Mouse (Mus musculus) cerebellum, postnatal 4 days (tissue): ENCODE results near the gene Bach2.

Source experiments
- DNase-seq, 2 experiments: peaks; one replicate each; pipeline ENCODE4 v3.0.0; 2022; ENCODE audit warnings: low spot score in 2 of 2, mixed read lengths in 1 of 2

The Bach2 gene

DNA sequence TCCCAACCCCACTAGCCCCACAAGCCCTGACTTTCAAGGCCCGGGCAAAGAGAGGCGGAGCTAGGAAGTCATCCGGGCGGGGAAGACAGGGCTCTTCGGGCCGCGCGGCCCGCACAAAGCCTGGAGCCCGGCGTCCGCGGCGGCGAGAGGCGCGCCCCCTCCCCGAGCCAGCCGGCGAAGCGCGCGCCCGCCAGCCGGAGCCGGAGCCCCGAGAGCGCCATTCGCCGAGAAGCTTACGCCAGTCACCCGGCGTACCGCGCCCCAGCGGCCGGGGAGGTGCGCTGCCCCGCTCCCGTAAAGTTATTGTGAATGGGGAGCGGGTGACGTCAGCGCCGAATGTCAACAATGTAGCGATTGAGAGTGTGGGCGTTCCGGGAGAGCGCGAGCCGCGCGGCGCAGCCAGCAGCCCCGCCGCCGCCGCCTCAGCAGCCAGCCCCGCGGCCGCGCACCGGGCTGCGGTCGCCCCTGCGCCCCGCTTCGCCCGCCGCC lies at the start of gene Bach2:
TSS of gene Bach2 (plus strand) at position 439 of the 489 bp plus-strand sequence.
- DNase-seq, result peak; percentile 82 to 87

DNA sequence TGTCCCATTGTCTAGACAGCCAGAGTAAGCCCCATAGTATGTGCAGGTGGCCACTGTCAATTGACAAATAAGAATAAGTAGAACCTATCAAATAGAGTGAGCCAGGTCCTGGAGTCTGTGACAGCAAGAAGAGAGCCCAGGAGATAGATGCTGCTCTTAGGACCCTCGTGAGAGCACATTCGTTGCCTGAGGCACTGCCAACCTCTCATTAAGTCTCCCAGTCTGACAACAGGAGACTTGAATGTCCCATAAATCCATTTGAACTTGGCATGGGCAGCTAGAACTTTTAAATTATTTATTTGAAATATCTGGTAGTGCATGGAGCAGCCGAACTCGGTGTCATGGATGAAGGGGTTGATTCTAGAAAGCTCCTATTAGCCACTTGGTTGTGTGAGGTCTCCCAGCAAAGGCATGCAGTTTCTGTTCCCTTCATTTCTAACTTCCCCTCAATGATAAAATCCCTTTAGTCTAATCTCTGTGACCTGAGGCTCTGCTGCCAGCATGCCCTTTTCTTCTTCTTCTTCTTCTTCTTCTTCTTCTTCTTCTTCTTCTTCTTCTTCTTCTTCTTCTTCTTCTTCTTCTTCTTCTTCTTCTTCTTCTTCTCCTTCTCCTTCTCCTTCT lies 49.1 kb upstream of the Bach2 start:
- no peak for DNase-seq

DNA sequence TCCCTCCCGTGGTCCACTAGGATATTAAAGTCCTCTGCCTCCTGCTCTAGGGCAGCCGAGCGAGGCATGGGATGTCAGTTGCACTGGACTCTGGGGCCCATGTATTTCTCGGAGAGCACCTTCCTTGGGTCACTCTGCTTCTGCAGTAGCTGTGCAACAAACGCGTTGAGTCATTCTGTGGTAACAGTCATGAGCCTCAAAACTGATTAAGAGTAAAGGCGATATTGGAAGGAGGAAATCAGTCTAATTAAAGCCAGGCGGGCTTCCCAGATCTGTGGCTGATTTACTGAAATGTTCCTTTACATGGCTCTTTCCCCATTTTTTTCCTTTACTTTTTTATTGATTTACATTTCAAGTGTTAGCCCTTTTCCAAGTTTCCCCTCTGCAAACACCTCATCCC lies 48.1 kb upstream of the Bach2 start:
- DNase-seq, result no peak

DNA sequence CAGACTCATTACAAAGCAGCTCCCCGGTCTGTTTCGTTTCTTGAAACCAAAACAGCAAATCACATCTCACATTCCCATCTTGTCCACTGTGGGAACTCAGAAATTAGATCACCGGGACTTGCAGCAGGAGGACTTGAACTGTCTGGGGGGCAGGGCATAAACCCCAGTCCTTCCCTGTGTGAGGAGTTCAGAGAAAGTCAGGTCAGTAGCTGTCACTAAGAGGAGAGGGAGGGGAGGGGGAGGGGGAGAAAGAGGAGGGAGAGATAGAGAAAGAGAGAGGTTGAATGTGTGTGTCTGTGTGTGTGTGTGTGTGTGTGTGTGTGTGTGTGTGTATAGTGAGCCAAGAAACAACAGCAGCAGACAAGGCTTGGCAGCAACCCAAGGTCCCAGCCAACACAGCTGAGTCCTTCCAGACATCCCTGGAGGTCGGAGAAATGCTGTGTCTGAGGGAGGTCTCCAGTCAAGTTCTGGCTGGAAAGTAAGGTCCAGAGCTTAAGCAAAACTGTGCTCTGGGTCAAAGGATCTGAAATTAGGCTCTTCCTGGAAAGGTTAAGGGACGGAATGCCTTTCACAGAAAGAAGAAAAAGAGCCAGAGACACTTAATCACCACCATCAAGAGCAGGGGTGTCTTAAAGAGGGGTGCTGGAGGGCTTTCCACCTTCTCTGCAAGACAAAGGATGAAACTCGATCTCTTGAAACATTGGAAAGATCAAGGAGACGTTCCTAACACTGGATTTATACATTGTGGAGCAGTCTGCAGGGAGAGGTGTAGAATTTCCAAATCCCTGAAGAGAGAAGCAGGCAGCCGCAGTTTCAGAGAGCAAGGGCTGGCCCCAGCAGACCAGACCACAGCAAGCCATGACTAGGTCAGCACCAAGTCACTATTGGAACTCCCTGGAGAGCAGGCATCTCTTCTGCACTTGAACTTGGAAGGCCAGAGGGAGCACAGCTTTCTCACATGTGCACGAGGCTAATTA lies 42.4 kb upstream of the Bach2 start:
- peak; percentile 42 to 76 for DNase-seq

DNA sequence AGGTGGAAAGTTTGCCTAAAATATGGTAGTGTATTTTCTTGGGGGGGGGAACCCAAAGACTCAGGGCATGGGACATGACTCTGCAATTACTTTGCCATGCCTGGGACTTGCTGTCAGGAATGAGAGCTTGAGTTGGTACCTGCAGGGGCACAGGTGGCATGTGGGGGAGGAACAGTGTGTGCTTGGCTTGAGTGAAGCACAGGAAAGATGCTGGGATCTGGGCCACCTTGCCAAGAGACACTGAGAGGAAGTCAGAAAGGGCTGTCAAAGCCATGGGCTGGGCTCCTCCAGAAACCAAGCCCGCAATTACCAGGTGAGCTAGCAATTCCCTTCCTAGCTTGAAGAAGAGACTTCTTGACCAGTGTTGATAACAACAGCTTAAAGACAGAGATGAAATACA lies 40.6 kb upstream of the Bach2 start:
- no peak for DNase-seq

DNA sequence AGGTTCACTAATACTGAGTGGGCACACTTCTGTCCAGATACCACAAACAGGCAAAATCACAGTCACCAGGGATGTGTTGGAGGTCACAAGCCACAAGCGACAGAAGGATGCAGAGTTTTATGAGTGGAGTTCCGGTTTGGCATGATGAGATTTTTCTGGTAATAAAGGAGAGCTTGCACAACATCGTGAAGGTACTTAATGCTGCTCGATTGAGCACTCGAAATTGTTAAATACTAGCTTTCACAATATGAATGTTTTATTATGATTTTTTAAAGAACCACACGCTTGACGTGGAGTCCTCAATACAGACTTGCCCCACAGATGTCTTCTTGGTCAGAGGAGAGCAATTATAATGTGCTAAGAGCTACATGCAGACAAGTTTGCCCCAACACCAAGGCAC lies 40.0 kb upstream of the Bach2 start:
- DNase-seq, result no peak

DNA sequence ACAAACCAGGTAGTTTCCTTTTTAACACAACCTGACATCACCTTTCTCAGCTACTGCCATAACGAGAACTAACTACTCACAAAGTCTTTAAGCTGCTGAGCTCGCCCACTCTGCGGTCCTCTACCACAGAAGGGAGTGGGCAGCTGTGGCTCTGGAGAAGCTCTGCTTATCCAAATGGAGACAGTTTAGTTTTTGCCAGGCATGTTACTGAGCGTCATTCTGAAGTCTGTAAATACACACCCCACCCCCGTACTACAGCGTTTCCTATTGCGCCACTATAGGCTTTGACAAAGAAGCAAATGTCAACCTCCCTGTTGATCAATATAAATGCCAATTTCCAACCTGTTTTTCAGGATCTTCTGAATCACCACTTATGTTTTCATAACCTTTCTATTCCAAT lies 39.4 kb upstream of the Bach2 start:
- DNase-seq, result no peak

DNA sequence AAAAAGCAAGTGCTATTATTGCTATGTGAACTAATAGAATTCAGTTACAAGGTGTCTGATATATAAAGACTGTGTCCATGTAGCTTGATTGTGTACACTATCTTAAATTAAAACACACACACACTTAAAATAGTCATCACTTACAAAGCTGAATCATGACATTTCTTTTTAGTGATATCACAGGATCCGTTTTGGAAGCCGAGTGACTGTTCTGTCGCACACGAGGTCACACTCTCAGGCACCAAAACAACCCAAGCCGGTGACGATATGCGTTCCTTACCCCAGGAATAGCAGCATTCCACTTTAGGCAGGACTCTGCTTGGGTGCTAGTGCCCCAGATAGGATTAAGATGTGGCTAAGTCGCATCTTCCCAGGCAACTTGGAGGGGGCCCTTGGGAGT lies 37.5 kb upstream of the Bach2 start:
- no peak for DNase-seq

DNA sequence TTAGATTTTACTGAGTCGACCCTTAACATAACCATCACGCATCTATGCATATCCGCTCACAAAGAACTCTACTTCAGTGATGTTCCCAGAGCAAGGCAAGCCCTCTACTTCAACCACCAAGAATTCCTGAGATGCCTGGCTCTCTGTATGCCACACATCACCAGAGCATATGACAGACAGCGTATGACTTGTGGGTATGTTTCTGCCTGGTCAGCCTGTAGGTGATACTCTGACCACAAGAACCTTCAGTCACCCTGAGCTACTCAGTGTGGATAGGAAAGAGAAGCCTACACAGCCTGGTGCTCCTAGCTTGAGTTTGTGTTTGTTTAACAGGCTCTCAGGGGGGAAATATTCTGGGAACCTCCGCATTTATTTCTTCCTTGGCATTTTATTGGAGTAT lies 36.2 kb upstream of the Bach2 start:
- DNase-seq, result no peak

DNA sequence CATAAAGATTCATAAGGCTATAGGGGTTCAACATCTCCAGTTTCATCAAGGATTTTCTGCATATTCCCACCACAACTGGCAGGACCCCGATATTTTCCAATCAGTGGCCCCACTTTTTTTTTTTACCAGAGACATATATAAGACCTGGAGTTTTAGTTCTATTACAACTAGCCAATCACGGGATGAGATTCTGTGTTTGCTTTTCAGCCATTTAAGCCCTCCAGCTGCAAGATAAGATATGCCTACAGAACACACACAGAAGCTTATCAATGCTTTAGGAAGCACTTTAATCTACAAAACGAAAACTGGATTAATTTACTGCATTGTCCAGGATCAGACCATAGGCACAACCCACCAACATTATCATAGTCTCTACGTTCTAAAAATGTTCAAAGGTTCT lies 33.8 kb upstream of the Bach2 start:
- no peak for DNase-seq

DNA sequence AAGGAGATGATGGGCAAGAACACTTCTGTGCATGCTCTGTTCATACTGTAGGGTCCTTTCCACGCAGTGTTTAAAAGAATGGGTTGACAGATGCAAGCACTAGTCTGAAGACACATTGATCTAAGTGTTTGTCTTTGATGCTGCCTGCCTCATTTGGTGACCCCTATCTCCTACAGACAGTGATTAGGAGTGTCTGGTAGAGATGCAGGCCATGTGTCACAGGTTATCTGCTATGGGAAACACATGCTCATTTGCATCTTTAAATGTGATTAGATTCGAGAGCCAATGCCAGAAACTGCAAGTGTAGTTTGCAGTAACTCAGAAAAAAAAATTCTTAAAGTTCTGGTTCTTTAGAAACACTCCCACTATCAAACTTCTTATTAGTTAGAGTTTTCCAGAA lies 32.8 kb upstream of the Bach2 start:
- DNase-seq, result no peak

DNA sequence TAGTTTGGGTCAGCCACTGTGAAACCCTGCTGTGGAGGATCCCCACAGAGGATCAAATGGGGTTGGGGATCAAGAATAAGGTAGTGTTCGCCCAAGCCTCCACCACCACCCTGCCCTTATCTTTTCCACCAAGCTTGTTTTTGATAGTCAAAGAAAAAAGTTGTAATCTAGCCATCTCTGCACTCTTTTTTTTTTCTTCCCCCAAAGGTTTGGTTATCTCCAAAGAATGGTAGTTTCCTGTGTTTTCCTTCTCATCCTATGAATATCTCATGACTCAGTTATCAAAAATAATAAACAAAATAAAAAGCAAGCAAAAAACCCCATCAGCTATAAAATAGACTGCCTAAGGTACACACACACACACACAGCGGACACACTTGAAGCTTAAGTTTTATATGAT lies 28.6 kb upstream of the Bach2 start:
- DNase-seq, result no peak

DNA sequence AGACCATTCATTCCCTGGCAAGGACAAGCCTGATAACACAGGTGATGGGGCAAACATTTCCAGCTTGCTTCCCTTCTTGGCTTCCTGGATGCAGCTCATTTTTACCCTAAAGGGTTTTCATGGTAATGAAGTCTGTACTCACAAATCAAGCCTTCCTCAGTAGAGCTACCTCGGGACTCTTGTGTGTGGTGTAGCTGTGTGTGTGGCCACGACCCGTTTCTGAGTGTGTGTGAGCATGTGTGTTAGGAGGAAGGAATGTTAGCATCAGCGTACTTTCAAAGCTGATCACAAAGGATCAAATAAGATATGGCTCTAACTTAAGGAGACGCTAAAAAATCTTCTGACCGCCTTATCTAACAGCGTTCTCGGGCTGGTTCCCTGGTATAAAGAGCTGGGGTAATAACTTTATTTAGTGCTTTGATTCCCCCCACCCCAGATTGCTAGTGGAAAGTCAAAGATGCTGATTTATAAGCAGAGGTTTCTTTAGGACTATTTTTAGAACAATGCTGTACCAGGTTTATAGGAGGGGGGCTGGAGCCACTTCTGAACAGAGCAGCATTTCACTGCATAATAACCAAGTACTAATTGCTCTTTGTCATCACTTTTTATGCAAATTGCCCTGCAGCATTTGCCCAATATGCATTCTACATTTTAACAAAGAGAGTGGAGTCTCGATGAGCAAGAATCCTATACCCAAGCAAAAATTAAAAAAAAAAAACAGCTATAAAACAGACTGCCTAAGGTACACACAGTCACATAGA lies 28.0 kb upstream of the Bach2 start:
- DNase-seq, result no peak

DNA sequence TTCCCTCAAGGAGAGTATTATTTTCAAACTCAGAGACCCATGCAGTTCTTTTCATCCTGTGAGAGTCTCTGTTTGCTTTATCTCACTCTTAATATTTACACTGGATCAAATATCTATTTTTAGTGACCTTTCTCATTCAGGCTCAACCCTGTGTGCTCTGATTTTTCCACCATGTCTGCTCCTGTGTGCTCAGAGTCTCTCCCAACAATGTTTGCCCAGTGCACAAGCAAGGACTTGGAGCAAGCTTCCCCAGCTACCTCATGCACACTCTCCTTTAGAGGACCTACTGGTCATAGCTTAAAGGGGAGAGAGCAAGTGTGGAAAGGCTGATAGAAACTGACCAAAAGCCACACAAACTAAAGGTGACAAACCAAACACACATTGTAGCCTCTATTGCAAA lies 26.0 kb upstream of the Bach2 start:
- no peak for DNase-seq

DNA sequence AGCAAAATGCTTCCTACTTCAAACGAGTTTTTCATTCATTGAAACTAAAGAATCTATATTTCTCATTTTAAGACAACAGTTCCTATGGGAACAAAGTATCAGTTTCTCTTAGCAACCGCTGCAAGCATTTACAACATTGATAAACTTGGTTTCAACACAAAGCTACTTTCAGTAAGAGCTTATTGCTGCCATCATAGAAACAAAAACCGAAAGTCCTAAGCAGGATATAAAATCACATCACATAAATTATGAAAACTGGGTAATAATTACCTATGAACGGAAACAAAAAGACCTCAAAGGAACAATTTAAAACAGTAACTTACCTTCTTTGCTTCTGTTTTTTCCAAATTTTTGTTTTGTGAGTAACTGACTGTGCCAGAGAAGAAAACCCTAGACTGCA lies 22.1 kb upstream of the Bach2 start:
- no peak for DNase-seq

DNA sequence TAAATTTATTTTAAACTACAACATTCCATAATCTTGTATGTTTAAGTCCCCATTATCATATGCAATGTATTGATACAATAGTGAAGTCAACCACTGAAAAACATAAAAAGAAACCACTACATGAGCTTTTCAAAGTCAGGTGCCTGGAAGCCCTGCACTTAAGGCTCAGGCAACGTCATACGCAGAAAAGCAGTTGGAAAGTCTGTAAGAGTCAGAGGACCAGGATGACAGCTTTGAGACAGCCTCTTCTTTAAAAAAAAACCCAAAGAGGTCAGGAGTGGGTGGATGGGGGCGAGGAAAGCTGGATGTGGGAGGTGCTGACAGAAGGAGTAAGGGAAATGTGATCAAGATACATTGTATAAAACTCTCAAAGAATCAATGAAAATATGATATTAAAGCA lies 21.6 kb upstream of the Bach2 start:
- no peak for DNase-seq

DNA sequence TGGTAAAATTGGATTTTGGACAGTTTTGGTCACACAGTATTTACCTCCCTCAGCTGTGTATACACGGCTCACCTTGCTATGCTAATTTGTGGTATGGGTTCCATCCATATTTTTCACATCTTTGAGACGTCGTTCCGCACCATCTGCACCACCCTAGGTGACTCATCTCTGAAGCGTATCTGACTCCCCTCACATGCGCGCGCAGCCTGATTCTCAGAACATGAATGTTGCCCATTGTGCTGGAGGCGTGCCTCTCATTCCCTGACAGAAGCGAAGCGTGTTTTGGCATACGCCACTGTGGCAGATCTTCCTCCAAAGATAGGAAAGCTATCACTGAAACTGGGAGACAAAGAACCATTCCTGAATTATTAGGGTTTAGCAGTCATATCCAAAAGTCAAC lies 21.0 kb upstream of the Bach2 start:
- no peak for DNase-seq

DNA sequence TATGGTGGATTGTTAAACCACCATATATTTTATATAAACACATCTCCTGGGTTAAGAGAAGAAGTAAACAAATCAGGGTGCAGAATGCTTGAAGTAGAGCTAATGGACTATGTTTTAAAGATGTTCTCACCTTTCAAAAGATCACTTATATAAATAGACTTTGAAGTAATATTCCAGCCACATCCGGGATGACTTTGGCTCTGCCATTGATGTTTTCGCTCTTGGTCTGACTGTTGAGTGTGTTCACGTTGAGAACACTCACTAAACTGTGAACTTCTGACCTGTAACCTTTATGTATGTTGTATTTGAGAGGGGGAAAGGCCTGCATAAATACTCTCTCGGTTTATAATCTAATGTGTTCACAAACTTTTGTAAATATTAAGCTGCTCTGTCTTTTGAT lies 20.2 kb upstream of the Bach2 start:
- no peak for DNase-seq

DNA sequence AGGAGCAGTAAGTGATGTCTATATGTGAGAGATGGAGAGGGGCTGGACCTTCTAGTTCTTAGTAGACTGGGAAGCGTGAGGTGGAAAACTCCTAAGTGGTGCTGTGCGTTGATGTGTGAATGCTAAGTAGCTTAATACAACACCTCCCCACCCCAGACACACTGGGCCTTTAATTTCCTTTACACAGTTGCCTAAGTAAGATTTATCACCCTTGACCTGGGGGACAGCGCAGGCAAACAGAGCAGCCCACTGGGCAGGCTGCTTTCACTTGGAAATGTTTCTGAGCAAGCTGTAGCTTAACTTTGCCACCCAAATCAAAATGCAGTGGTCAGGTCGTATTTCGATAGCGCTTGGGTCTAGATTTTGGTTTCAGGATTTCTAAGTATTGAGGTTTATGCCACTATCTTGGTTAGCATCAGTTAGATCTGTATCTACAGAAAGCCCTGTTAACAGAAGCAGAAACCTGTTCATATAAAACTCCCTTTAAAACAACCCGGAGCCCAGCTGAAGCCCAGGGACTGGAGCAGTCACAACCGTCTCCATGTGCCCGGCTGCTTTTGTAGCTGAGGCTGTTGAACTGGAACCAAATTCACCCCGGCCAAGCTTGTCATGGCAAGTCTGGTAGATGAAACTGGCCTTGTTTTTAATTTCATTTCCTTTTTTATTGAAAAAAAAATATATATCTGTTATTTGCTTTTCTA lies 19.0 kb upstream of the Bach2 start:
- no peak for DNase-seq

DNA sequence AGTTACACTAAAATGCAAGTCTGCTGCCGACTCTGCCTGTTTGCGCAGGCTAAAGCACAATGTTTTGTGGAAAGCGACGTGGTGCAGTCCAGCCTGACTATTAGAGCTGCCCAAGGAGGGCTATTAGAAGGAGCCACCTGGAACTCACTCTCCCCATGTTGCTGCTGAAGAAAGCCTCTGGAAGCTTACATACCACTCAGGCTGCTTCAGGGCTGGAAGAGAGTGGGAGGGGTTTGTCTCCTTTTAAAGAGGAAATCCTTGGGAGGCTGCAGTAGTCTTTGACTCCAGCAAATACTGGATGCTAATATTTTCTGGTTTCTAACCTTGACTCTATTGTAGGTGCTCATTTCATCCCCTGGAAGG lies 18.5 kb upstream of the Bach2 start:
- no peak for DNase-seq

DNA sequence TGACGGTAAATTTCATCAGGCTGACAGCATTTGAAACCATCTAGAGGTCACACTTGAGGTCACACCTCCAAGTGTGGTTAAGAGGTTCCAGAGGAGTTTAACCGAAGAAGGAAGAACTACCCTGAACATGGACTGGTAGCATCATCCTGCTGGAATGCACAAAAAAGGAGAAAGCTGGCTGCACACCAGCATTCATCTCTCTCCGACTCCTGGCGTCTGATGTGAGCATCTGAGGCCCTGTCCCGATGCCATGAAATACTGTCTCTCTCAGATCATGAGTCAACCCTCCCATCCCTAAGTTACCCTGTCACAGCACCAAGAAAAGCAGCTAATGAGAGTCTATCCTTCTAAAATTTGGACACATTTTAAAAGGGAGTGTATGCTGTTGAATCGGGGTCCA lies 17.6 kb upstream of the Bach2 start:
- DNase-seq, result no peak

DNA sequence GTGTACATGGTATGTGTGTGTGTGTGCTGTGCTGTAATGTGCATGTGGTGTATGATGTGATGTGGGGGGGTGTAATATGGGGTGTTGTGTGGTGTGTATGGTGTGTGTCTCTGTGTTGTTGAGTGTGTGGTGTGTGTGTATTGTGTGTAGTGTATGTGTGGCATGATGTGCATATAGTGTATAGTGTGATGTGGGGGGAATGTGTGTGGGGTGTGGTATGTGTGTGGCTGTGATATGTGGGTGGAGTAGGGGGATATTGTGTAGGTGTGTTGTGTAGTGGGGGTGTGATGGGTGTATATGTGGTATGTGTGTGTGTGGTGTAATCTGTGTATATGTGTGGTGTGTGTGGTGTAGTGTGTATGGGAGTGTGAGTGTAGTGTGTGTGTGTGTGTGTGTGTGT lies 15.0 kb upstream of the Bach2 start:
- no peak for DNase-seq
